Mouse (Mus musculus): Measurements from ENCODE around the gene Card14. TPM values are rescaled to one million over a fixed set of nuclear protein-coding genes. Genes with fewer than 3 reads are reported as not detected.

The Card14 gene
- polyA plus RNA-seq, 1 experiment from 2014 or later = 9.9 TPM

DNA sequence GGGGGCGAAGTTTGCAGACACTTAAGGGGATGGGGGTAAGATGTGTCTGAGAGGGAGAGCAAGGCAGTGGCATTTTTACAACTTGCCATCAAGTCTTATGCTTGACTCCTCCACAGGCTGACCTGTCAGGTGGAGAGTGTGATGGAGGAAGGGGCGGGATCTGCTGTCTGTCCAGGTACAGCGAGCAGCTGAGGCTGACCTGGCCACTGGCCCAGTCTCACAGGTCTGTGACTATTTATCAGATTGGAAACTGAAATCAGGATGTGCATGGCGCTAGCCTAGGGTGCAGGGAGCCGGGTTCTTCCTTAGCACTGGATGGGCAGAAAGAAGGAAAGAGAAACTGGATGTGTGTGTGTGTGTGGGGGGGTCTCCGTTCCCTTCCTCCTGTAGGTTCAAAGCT is 86.6 kb downstream of the Card14 start:
- H3K9ac ChIP-seq (ENCODE audit: low read depth, low read length) = 0 out of 2 replicates have a peak overlapping the region, but pooled peaks have one; percentile 32
- H3K4me2 ChIP-seq (replicated peaks; ENCODE audit: low read depth) = peak overlapping the region; percentile 83
- WGBS = 34% methylated on average over 6 of the region's 6 CpGs
- no peak for TF ChIP-seq CTCF (IDR thresholded peaks at IDR 0.05; ENCODE audit: low read depth)
- H3K9me3 ChIP-seq (ENCODE audit: control insufficient read depth) = no peaks in the 10 kb centered on the region
- H3K27me3 ChIP-seq (replicated peaks; ENCODE audit: control insufficient read depth, insufficient read depth, low read length) = no peaks in the 10 kb centered on the region
- peak overlapping the region; percentile 62 for H3K4me3 ChIP-seq (ENCODE audit: low read depth, low read length)
- ATAC-seq = peak; percentile 16; the same call in 1 of the 2 replicates
- H3K27ac ChIP-seq (ENCODE audit: low read depth, low read length) = no peak overlapping the region; the same call in 1 of the 2 replicates
- H3K4me1 ChIP-seq (replicated peaks; ENCODE audit: control insufficient read depth, insufficient read depth, low read length) = peaks cover 4% of the 10 kb centered on the region; the same call in 1 of the 2 replicates
- H3K36me3 ChIP-seq (ENCODE audit: control insufficient read depth, insufficient read depth) = peaks cover 13% of the 10 kb centered on the region

MicroRNA genes within 50 kb of the gene (microRNA counts, 519-probe panel; counts per million panel counts)
- microRNA mmu-miR-1932 = not detected

Small RNA genes within 50 kb of the gene (microRNA-seq; reads per million reads assigned to microRNA genes)
- gene Mir1932 = not detected

Other genes with a start within 250 kb of the Card14 start
- gene Cbx4, start 221.5 kb upstream of the Card14 start, polyA plus RNA-seq (2015; fragmentation: Nextera tagmentation; extraction: Ambion mirVana) = 6.5 and 7.6 TPM in 2 replicates
- gene Tbc1d16, start 79.3 kb upstream of the Card14 start, polyA plus RNA-seq (2015; fragmentation: Nextera tagmentation; extraction: Ambion mirVana) = 3.8 and 4.5 TPM in 2 replicates
- gene Ccdc40, start 79.2 kb upstream of the Card14 start, polyA plus RNA-seq (2015; fragmentation: Nextera tagmentation; extraction: Ambion mirVana) = 1.5 and 1.8 TPM in 2 replicates
- gene Gaa, start 39.9 kb upstream of the Card14 start, polyA plus RNA-seq (2015; fragmentation: Nextera tagmentation; extraction: Ambion mirVana) = 71.6 and 79.0 TPM in 2 replicates
- gene Eif4a3, start 7.7 kb upstream of the Card14 start, polyA plus RNA-seq (2015; fragmentation: Nextera tagmentation; extraction: Ambion mirVana) = 162 and 174 TPM in 2 replicates
- gene Sgsh, start 47.8 kb downstream of the Card14 start, polyA plus RNA-seq (2015; fragmentation: Nextera tagmentation; extraction: Ambion mirVana) = 7.7 and 8.3 TPM in 2 replicates
- gene Slc26a11, start 47.8 kb downstream of the Card14 start, polyA plus RNA-seq (2015; fragmentation: Nextera tagmentation; extraction: Ambion mirVana) = 6.7 and 7.7 TPM in 2 replicates
- gene Rnf213, start 85.3 kb downstream of the Card14 start, polyA plus RNA-seq (2015; fragmentation: Nextera tagmentation; extraction: Ambion mirVana) = 23.1 and 23.2 TPM in 2 replicates
- gene Endov, start 183.6 kb downstream of the Card14 start, polyA plus RNA-seq (2015; fragmentation: Nextera tagmentation; extraction: Ambion mirVana) = 8.4 and 10.6 TPM in 2 replicates
- 0.26 and 0.37 TPM in 2 replicates for gene Nptx1, start 240.0 kb downstream of the Card14 start, polyA plus RNA-seq (2015; fragmentation: Nextera tagmentation; extraction: Ambion mirVana)

Measured in intestine, postnatal 0 days (tissue).